Mouse (Mus musculus) cerebellum, adult 9-11 months (tissue): ENCODE measurements around the gene Ttc33.

Experiments
- DNase-seq: peaks from one replicate; pipeline ENCODE4 v3.0.0; 2022

Ttc33 gene

GRCm38 (mm10) chr15:5185366-5186292, at the start of gene Ttc33:
TSS of gene Ttc33 (plus strand) at chr15:5185525.
- peak; percentile 84 for DNase-seq

- no peak for DNase-seq
These were observed 47.1 kb upstream of the Ttc33 start for GRCm38 (mm10) chr15:5138021-5138856.

GRCm38 (mm10) chr15:5139366-5139765, 46.0 kb upstream of the Ttc33 start:
- no peak for DNase-seq

GRCm38 (mm10) chr15:5139863-5140262, 45.5 kb upstream of the Ttc33 start:
- no peak for DNase-seq

GRCm38 (mm10) chr15:5140357-5140756, 45.0 kb upstream of the Ttc33 start:
- no peak for DNase-seq

GRCm38 (mm10) chr15:5142047-5142446, 43.3 kb upstream of the Ttc33 start:
- no peak for DNase-seq

- DNase-seq: no peak
These were observed 42.6 kb upstream of the Ttc33 start for GRCm38 (mm10) chr15:5142714-5143113.

GRCm38 (mm10) chr15:5143361-5144020, 41.8 kb upstream of the Ttc33 start, which contains the start of gene Prkaa1:
TSS of gene Prkaa1 (plus strand) at chr15:5143861.
- peak; percentile 84 for DNase-seq

GRCm38 (mm10) chr15:5144021-5144778, 41.1 kb upstream of the Ttc33 start:
- peak; percentile 78 for DNase-seq

- no peak for DNase-seq
These were observed 40.0 kb upstream of the Ttc33 start for GRCm38 (mm10) chr15:5145196-5145945.

GRCm38 (mm10) chr15:5149187-5149586, 36.1 kb upstream of the Ttc33 start:
- no peak for DNase-seq

- DNase-seq: no peak
These were observed 33.2 kb upstream of the Ttc33 start for GRCm38 (mm10) chr15:5152171-5152570.

- no peak for DNase-seq
These were observed 30.7 kb upstream of the Ttc33 start for GRCm38 (mm10) chr15:5154621-5155020.

GRCm38 (mm10) chr15:5155093-5155492, 30.2 kb upstream of the Ttc33 start:
- DNase-seq: no peak

GRCm38 (mm10) chr15:5156355-5156754, 29.0 kb upstream of the Ttc33 start:
- no peak for DNase-seq

- DNase-seq: no peak
These were observed 27.9 kb upstream of the Ttc33 start for GRCm38 (mm10) chr15:5157386-5157785.

- DNase-seq: no peak
These were observed 26.5 kb upstream of the Ttc33 start for GRCm38 (mm10) chr15:5158827-5159226.

- DNase-seq: no peak
These were observed 20.1 kb upstream of the Ttc33 start for GRCm38 (mm10) chr15:5165121-5165773.

- DNase-seq: no peak
These were observed 12.0 kb upstream of the Ttc33 start for GRCm38 (mm10) chr15:5173217-5173820.

GRCm38 (mm10) chr15:5184668-5185330, 526 bp upstream of the Ttc33 start:
- peak; percentile 36 for DNase-seq
